8 mouse cellular contexts compared by ENCODE assay signal in the genomic region with DNA sequence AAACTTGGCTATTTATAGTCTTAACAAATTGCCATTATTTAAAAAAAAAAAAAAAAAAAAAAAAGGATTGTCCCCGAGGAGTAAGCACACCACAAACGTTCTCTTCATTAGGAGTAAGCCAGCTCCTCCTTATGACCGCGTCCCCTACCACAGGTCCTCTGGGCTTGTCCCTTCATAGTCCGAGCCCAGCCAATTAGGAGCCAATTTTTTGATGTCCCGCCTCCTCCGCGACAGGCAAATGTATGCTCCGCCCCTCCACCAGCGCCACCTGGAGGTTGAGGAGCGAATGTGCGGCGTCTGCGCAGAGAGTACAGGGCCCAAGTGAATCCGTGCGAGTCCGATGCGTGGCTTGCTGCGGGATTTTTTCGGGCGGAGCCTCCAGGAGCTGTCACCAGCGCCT. TPM values are rescaled to one million over a fixed set of nuclear protein-coding genes. Genes with fewer than 3 reads are reported as not detected.
A peak's percentile ranks its signal among the peaks of the same experiment; 100 is the strongest.
DNase-seq lines count a peak whose midpoint lies in the region; ATAC-seq and TF ChIP-seq lines count a peak whose summit lies in the region.

No protein-coding gene starts in this region.

- WGBS in forebrain, embryonic 16.5 days, result under 1% methylated on average over 22 of the region's 22 CpGs
- under 1% methylated on average over 22 of the region's 22 CpGs for WGBS in neural tube, embryonic 14.5 days

- H3K4me3 ChIP-seq in MEL (ENCODE audit: control insufficient read depth in 1 of 2, insufficient read depth in 1 of 2, low read depth in 2 of 2, low read length in 2 of 2), result peak overlapping the region; percentile 64 to 91
- peak overlapping the region; percentile 41 for H3K4me3 ChIP-seq in forebrain, embryonic 16.5 days (replicated peaks; ENCODE audit: low read length)
- H3K4me3 ChIP-seq in neural tube, embryonic 14.5 days (ENCODE audit: low read depth, low read length), result peak overlapping the region; percentile 19; the same call in 1 of the 2 replicates
- H3K4me3 ChIP-seq in testis, adult 2 months (ENCODE audit: control insufficient read depth, low read depth, low read length), result peak overlapping the region; percentile 23

- H3K79me2 ChIP-seq in MEL (ENCODE audit: control insufficient read depth, insufficient read depth, low read length, poor library complexity), result no peaks in the 10 kb centered on the region

- no peaks in the 10 kb centered on the region for H3K36me3 ChIP-seq in MEL (ENCODE audit: control insufficient read depth in 1 of 2, insufficient read depth in 2 of 2, low read length in 2 of 2)
- no peaks in the 10 kb centered on the region for H3K36me3 ChIP-seq in forebrain, embryonic 16.5 days (ENCODE audit: control insufficient read depth, insufficient read depth)
- no peaks in the 10 kb centered on the region for H3K36me3 ChIP-seq in neural tube, embryonic 14.5 days (ENCODE audit: control insufficient read depth, insufficient read depth, low read length)
- no peaks in the 10 kb centered on the region for H3K36me3 ChIP-seq in testis, adult 2 months (ENCODE audit: control insufficient read depth, insufficient read depth, low read length)

- no peak for TF ChIP-seq EP300 in MEL (IDR thresholded peaks at IDR 0.05; ENCODE audit: low read depth in 1 of 2, low read length in 2 of 2)

- H3K27ac ChIP-seq in MEL (ENCODE audit: control insufficient read depth, low read depth, low read length), result no peak overlapping the region
- H3K27ac ChIP-seq in forebrain, embryonic 16.5 days (ENCODE audit: low read length), result no peak overlapping the region
- peak overlapping the region; percentile 10; the same call in 1 of the 2 replicates for H3K27ac ChIP-seq in neural tube, embryonic 14.5 days (ENCODE audit: low read depth, low read length)
- H3K27ac ChIP-seq in testis, adult 2 months (ENCODE audit: control insufficient read depth, insufficient read depth, low read depth, low read length), result no peak overlapping the region

- ATAC-seq in forebrain, embryonic 16.5 days, result peak; percentile 93
- peak; percentile 94 for ATAC-seq in neural tube, embryonic 14.5 days (ENCODE audit: low read depth)

- peak overlapping the region; percentile 57 for H3K4me2 ChIP-seq in forebrain, embryonic 16.5 days (ENCODE audit: low read length)
- H3K4me2 ChIP-seq in neural tube, embryonic 14.5 days (ENCODE audit: low read depth, low read length), result peak overlapping the region; percentile 49

- H3K9ac ChIP-seq in MEL (ENCODE audit: control insufficient read depth, low read depth, low read length, poor library complexity, severe bottlenecking), result peak overlapping the region; percentile 54
- H3K9ac ChIP-seq in forebrain, embryonic 16.5 days (replicated peaks; ENCODE audit: low read depth, low read length), result peak overlapping the region; percentile 54
- no peak overlapping the region for H3K9ac ChIP-seq in neural tube, embryonic 14.5 days (replicated peaks; ENCODE audit: low read depth, low read length)

- peak; percentile 37 for TF ChIP-seq RAD21 in MEL (IDR thresholded peaks at IDR 0.05; ENCODE audit: low read depth, low read length)

- TF ChIP-seq POLR2A in MEL (IDR thresholded peaks at IDR 0.05; ENCODE audit: control insufficient read depth in 1 of 2, insufficient read depth in 1 of 2, low read depth in 1 of 2, low read length in 2 of 2, poor library complexity in 1 of 2), result peak in 1 of 2 experiments; percentile 39; a peak in 1 of 4 replicates
- TF ChIP-seq POLR2A in testis, adult 2 months (IDR thresholded peaks at IDR 0.05; ENCODE audit: control insufficient read depth, low read depth, low read length), result no peak

- intact Hi-C loops in heart, postnatal 25 days (cut with DNase I), result loop anchor here (5.0 kb wide), 1 partner anchor 94 kb away; no protein-coding TSS in a partner anchor

- no peaks in the 10 kb centered on the region for H3K9me3 ChIP-seq in MEL (replicated peaks; ENCODE audit: insufficient read depth, low read length)
- no peaks in the 10 kb centered on the region for H3K9me3 ChIP-seq in forebrain, embryonic 16.5 days (ENCODE audit: control insufficient read depth, low read length)
- H3K9me3 ChIP-seq in neural tube, embryonic 14.5 days (ENCODE audit: control insufficient read depth, low read length), result no peaks in the 10 kb centered on the region

- peaks cover 0 to 8% of the 10 kb centered on the region in 2 experiments; a peak in 2 of 4 replicates for H3K4me1 ChIP-seq in MEL (ENCODE audit: control insufficient read depth in 1 of 2, insufficient read depth in 2 of 2, low read length in 2 of 2)
- peaks cover 8% of the 10 kb centered on the region; the same call in 1 of the 2 replicates for H3K4me1 ChIP-seq in forebrain, embryonic 16.5 days (replicated peaks; ENCODE audit: control insufficient read depth, insufficient read depth, low read length)
- H3K4me1 ChIP-seq in neural tube, embryonic 14.5 days (ENCODE audit: control insufficient read depth, insufficient read depth, low read length), result no peaks in the 10 kb centered on the region; the same call in 1 of the 2 replicates
- peaks cover 9% of the 10 kb centered on the region for H3K4me1 ChIP-seq in testis, adult 2 months (ENCODE audit: control insufficient read depth, insufficient read depth, low read length)

- peak; percentile 96 for DNase-seq in MEL (ENCODE audit: low read depth, low spot score)
- DNase-seq in cerebellum, adult 18-20 months, result peak; percentile 98 to 99
- peak; percentile 86 for DNase-seq in heart, postnatal 25 days (ENCODE audit: low spot score)
- DNase-seq in layer of hippocampus, adult 18-20 months (ENCODE audit: low spot score in 2 of 2), result peak; percentile 95 to 98
- peak; percentile 94 to 96 for DNase-seq in lung, adult 18-20 months

- no peaks in the 10 kb centered on the region for H3K27me3 ChIP-seq in MEL (ENCODE audit: control insufficient read depth in 1 of 2, insufficient read depth in 2 of 2, low read length in 2 of 2)
- no peaks in the 10 kb centered on the region for H3K27me3 ChIP-seq in forebrain, embryonic 16.5 days (replicated peaks; ENCODE audit: control insufficient read depth, insufficient read depth, low read length)
- H3K27me3 ChIP-seq in neural tube, embryonic 14.5 days (ENCODE audit: control insufficient read depth, insufficient read depth, low read length), result no peaks in the 10 kb centered on the region
- no peaks in the 10 kb centered on the region for H3K27me3 ChIP-seq in testis, adult 2 months (ENCODE audit: control insufficient read depth, insufficient read depth, low read length)

- TF ChIP-seq CTCF in MEL (IDR thresholded peaks at IDR 0.05 in 2 of 3, conservative IDR thresholded peaks at IDR 0.05 in 1 of 3; ENCODE audit: control insufficient read depth in 1 of 3, insufficient read depth in 1 of 3, low read depth in 2 of 3, low read length in 3 of 3, poor library complexity in 1 of 3, severe bottlenecking in 1 of 3), result peak; percentile 81 to 95 (median 92)
- peak; percentile 92 for TF ChIP-seq CTCF in testis, adult 2 months (IDR thresholded peaks at IDR 0.05; ENCODE audit: control insufficient read depth, insufficient read depth, insufficient replicate concordance, low read depth, low read length)

TF ChIP-seq in MEL, 35 proteins besides CTCF, POLR2A, EP300 and RAD21 (continues in another document):
- TF ChIP-seq TBP (IDR thresholded peaks at IDR 0.05; ENCODE audit: low read depth, low read length) (peak; percentile 68; the same call in 1 of the 2 replicates), POLR2AphosphoS2 (IDR thresholded peaks at IDR 0.05; ENCODE audit: low read length) (no peak), E2F4 (IDR thresholded peaks at IDR 0.05; ENCODE audit: borderline replicate concordance, low read depth, low read length) (0 out of 2 replicates have a peak, but pooled peaks have one; percentile 27), TAL1 (IDR thresholded peaks at IDR 0.05; ENCODE audit: low read length) (no peak), CHD2 (IDR thresholded peaks at IDR 0.05; ENCODE audit: low read length) (no peak), BHLHE40 (IDR thresholded peaks at IDR 0.05; ENCODE audit: borderline replicate concordance, low read depth, low read length) (0 out of 2 replicates have a peak, but pooled peaks have one; percentile 18), SMC3 (IDR thresholded peaks at IDR 0.05; ENCODE audit: low read depth, low read length) (peak; percentile 69), UBTF (IDR thresholded peaks at IDR 0.05; ENCODE audit: borderline replicate concordance, insufficient read depth, low read depth, low read length) (no peak), USF1 (IDR thresholded peaks at IDR 0.05; ENCODE audit: low read depth, low read length) (0 out of 2 replicates have a peak, but pooled peaks have one; percentile 21), NELFE (IDR thresholded peaks at IDR 0.05; ENCODE audit: low read depth, low read length) (no peak), ZMIZ1 (IDR thresholded peaks at IDR 0.05; ENCODE audit: low read depth, low read length) (no peak), ZC3H11A (IDR thresholded peaks at IDR 0.05; ENCODE audit: low read depth, low read length) (0 out of 2 replicates have a peak, but pooled peaks have one; percentile 12), RCOR1 (IDR thresholded peaks at IDR 0.05; ENCODE audit: low read depth, low read length) (peak; percentile 47; the same call in 1 of the 2 replicates), MYC (IDR thresholded peaks at IDR 0.05; ENCODE audit: low read depth, low read length) (no peak), ETS1 (IDR thresholded peaks at IDR 0.05; ENCODE audit: low read depth, low read length) (0 out of 2 replicates have a peak, but pooled peaks have one; percentile 18), MEF2A (IDR thresholded peaks at IDR 0.05; ENCODE audit: extremely low read depth, insufficient replicate concordance, low read depth, low read length, poor library complexity, severe bottlenecking) (no peak), MAFK (IDR thresholded peaks at IDR 0.05; ENCODE audit: borderline replicate concordance, low read depth, low read length) (no peak), ZKSCAN1 (IDR thresholded peaks at IDR 0.05; ENCODE audit: low read depth, low read length) (no peak), MAX (IDR thresholded peaks at IDR 0.05; ENCODE audit: low read length) (no peak), USF2 (IDR thresholded peaks at IDR 0.05; ENCODE audit: borderline replicate concordance in 1 of 2, insufficient read depth in 1 of 2, low read depth in 1 of 2, low read length in 2 of 2) (no peak), KAT2A (conservative IDR thresholded peaks at IDR 0.05; ENCODE audit: low read depth, low read length) (no peak), TCF12 (IDR thresholded peaks at IDR 0.05; ENCODE audit: low read depth, low read length) (no peak)

RNA-seq across cellular contexts. Expression of a gene that starts 14.1 kb away (rescaled TPM):
- 15.4 and 15.9 TPM in 2 replicates for total RNA-seq in MEL (2012; rRNA removed)
- 10 to 100 TPM in 1 of 2 experiments, not detected in 1; 34.4 TPM for polyA plus RNA-seq in MEL (2012; ENCODE audit: insufficient read depth in 1 of 2, insufficient read length in 2 of 2, low read depth in 1 of 2, low replicate concordance in 2 of 2, missing spikeins in 1 of 2)
- polyA plus RNA-seq in forebrain, embryonic 16.5 days (2015; fragmentation: Nextera tagmentation; extraction: Ambion mirVana), result 86.3 and 86.6 TPM in 2 replicates
- 10 to 100 TPM; 85.3 to 95.1 TPM for total RNA-seq in heart, postnatal 25 days (2021)
- 10 to 100 TPM; 65.3 to 69.4 TPM for total RNA-seq in layer of hippocampus, adult 18-20 months (2021)
- polyA plus RNA-seq in neural tube, embryonic 14.5 days (2014; fragmentation: Nextera tagmentation; extraction: Ambion mirVana), result 53.4 and 57.1 TPM in 2 replicates
- 7.0 and 7.2 TPM in 2 replicates for polyA plus RNA-seq in testis, adult 2 months (2012; rRNA removed)

Comparison
In these comparisons a context has a peak if more than half of its experiments do, and no peak if none do; other contexts are left out.
1. H3K4me3 ChIP-seq: peak in every context shown above with its lines; median percentile 78 in MEL; 41 in forebrain, embryonic 16.5 days; 23 in testis, adult 2 months; 19 in neural tube, embryonic 14.5 days.